Mouse (Mus musculus) NIH3T3 (cell line): ENCODE results near the gene Gm17662.

Experiments
- DNase-seq: peaks from one replicate; pipeline ENCODE4 v3.0.0-alpha.2; 2012; ENCODE audit warnings: low read depth

Gene Gm17662

DNA sequence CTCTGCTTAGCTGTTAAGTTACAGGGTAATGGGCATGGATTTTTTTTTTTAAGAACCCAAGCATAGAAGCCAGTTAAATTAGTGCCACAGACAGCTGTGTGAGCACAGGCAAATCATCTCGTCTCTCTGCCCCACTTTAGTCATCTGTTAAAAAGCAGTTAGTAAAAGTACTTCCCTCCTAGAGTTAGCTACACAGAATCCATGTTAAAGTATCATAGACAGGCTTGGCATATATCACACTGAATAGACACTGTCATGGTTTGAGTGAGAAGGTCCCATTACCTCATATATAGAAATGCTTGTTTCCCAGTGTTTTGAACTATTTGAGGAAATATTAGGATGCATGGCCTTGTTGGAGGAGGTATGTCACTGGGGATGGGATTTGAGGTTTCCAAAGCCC, at the start of gene Gm17662:
TSS of gene Gm17662 (plus strand) at position 301 of the 400 bp plus-strand sequence.
- DNase-seq: no peak

- no peak for DNase-seq
These were observed 46.3 kb upstream of the Gm17662 start for GRCm38 (mm10) chr4:104810710-104811286.

GRCm38 (mm10) chr4:104813617-104814016, 43.5 kb upstream of the Gm17662 start:
- no peak for DNase-seq

GRCm38 (mm10) chr4:104816519-104817232, 40.5 kb upstream of the Gm17662 start:
- DNase-seq: no peak

GRCm38 (mm10) chr4:104817509-104817908, 39.6 kb upstream of the Gm17662 start:
- DNase-seq: no peak

GRCm38 (mm10) chr4:104818986-104819385, 38.1 kb upstream of the Gm17662 start:
- no peak for DNase-seq

GRCm38 (mm10) chr4:104819891-104820290, 37.2 kb upstream of the Gm17662 start:
- DNase-seq: no peak

GRCm38 (mm10) chr4:104823597-104824101, 33.5 kb upstream of the Gm17662 start:
- DNase-seq: no peak

DNA sequence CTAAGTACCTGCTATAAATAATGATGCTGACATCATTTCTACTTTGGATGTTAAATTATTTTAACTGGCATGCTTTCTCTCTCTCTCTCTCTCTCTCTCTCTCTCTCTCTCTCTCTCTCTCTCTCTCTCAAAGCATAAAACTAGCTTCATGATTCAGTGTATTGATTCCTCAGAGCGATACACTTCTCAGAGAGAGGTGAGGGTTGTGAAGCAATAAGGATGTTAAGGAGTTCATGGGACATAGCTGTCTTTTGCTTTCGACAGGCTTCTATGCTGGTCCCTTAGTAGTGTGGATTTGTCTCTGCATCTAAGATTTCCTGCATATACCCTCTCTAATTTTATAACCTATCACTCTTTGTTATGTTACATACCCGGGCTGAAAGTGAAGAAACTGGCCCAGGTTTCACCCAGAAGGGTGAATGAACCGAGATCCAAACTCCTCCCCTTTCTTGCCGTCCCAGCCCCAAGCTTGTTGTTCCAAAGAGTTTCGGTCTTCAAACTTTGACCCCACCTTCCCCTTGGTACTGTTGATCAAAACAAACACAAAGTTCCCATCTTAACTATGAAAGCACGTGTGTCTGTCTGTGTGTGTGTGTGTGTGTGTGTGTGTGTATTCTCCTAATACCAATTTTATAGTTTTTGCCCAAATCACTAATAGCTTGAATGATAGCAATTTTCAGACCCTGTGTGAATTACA, 32.6 kb upstream of the Gm17662 start:
- DNase-seq: no peak

GRCm38 (mm10) chr4:104828939-104829338, 28.2 kb upstream of the Gm17662 start:
- peak; percentile 24 for DNase-seq

- no peak for DNase-seq
These were observed 22.0 kb upstream of the Gm17662 start for GRCm38 (mm10) chr4:104835096-104835495.

DNA sequence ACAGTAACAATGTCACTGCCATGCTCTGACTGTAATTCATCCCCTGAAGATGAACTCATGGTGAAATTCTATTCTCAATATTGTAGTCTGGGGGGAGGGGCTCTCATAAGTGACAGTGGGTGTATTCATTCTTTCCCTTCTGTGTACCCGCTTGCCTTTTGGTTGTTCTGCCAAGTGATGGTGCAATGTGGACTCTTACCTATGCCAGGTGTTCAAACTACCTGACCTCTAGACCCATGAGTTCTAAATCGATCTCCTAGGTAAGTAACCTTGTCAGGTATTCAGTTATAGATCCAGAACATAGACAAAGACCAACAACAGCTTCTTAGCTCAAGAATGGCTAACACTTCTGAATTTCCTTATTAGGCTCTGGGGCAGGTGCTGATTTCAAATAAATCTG, 18.8 kb upstream of the Gm17662 start:
- no peak for DNase-seq

- no peak for DNase-seq
These were observed 14.9 kb upstream of the Gm17662 start for GRCm38 (mm10) chr4:104842204-104842603.

- DNase-seq: no peak
These were observed 13.6 kb upstream of the Gm17662 start for GRCm38 (mm10) chr4:104843546-104843945.

GRCm38 (mm10) chr4:104855216-104855615, 1.9 kb upstream of the Gm17662 start:
- no peak for DNase-seq

DNA sequence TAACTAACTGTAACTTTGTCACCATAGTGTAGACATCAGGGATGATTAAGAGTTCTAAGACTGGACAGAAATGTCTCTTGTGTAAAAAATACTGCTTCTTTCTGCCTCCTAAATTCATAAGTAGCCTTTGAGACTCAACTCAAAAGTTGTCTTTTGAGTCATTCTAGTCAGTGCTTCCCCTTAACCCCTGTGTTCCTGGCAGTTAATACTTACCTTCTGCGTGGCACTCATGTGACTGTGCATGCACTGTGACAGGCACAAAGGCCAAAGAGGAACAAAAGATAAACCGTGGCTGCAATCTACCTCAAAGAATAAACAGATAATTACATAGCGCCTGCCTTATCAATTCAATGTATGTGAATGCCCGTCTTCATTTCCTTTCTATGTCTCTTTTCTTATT, 694 bp downstream of the Gm17662 start:
- no peak for DNase-seq

DNA sequence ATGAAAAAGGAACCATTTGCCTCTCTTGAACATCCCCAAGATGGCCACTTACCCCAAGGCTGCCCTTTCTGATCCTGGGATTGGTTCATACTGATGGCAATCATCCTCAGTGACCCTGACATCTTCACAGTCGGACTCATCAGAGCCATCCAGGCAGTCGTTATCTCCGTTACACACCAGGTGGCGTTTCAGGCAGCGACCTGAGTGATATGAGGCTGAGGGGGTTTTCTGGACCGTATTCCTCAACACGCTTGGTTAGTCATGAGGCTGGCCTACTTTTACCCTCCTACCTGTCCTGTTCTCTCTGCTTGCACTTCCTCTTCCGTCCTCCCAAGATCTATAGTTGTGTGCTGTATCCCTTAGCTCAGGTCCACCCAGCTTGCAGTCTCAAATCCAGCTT, 4.1 kb downstream of the Gm17662 start:
- DNase-seq: no peak

DNA sequence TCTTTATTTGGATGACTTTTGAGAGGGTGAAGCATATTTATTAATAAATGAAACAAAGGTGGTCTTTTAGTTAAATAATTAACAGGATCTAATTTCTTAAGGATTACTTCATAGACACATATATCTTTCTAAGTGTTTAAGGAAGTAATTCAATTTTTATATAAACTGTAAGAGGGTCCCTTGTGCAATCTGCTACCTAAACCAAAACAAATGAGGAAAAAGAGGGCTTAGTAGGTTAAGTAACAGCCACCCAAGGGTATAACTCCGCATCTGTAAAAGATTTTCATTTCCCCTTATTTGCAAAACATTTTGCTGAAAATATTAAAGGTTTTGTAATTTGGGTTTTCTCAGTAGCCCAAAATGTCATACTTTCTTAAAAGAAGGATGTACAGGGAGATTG, 7.3 kb downstream of the Gm17662 start:
- DNase-seq: no peak

DNA sequence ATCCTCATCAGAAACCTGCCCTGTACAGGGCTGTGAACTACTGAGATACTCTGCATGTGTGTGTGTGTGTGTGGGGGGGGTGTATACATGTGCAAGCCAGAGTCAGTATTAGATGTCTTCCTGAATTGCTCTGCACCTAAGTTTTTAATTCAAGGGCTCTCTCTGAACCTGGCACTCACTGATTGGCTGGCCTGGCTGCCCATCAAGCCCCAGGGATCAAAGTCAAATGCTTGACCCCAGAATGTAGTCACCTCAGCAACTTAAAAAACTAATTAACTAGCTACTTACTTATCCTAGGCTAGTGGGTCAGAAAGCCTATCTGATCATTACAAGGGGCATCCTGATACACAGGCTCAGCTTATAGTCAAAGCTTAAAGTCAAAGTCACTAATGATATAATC, 12.5 kb downstream of the Gm17662 start:
- DNase-seq: no peak

DNA sequence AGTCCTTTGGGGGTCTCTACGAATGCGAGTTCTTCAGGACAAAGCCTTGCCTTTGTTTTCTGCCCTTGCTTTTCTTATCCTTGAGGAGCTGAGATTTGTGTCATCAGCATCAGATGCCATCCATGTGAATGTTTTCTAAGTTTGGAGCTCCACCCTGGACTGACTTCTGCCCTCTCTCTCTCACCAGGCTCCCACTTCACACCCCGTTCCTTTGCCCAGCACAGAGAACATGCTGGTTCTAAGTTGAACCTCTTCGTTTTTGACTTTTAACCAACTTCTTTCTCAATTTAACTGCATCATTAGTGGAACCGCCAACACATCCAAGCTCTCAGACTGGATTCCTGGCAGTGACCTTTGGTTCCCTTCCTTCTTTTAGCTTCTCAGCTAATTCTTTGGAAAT, 13.1 kb downstream of the Gm17662 start:
- no peak for DNase-seq

- DNase-seq: no peak
These were observed 18.7 kb downstream of the Gm17662 start for GRCm38 (mm10) chr4:104875832-104876231.

- no peak for DNase-seq
These were observed 19.2 kb downstream of the Gm17662 start, which contains the start of gene C8a for GRCm38 (mm10) chr4:104876323-104876722. Gene C8a, minus strand, starts transcription at chr4:104876398.

DNA sequence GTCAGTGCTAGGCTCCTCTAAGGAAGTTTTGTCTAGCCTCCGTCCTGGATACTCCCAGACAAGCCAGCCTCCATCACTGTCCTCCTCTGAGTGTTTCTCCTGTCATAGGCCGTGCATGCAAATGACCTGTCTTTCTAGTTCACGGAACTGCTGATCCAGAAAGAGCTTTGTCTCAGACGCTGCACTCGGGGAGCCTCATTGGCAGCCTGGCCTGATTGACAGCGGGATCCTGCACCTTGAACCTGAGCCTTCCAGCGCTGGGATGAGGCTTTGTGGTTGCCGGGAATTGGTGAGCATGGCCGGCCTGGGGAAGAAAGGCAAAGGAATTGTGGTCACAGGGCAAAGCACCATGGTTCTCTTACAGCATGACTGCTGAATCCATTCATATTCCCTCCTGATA, 30.4 kb downstream of the Gm17662 start:
- no peak for DNase-seq
